Mouse (Mus musculus) midbrain, embryonic 11.5 days (tissue): ENCODE data around the gene Lypd4. TPM values are rescaled to one million over a fixed set of nuclear protein-coding genes. Genes with fewer than 3 reads are reported as not detected.

ENCODE experiments used
- polyA plus RNA-seq: library from polyadenylated mRNA; unstranded; fragments of >200 nt; fragmentation: Nextera tagmentation; extraction: Ambion mirVana; gene quantifications from 2 replicates; pipeline ENCODE4 v1.2.1, GENCODE M21; 2014

Gene Lypd4
- polyA plus RNA-seq, 1 experiment from 2014 or later = not detected

Other genes starting within 250 kb of the Lypd4 start
- gene Lypd3, start 233.4 kb downstream of the Lypd4 start, polyA plus RNA-seq = 0.76 and 0.83 TPM in 2 replicates
- not detected in 2 replicates for gene Tex101, start 193.3 kb downstream of the Lypd4 start, polyA plus RNA-seq
- not detected in 2 replicates for gene BC049730, start 160.7 kb downstream of the Lypd4 start, polyA plus RNA-seq
- gene Gm4763, start 143.0 kb downstream of the Lypd4 start, polyA plus RNA-seq = not detected in 2 replicates
- not detected in 2 replicates for gene Cd177, start 109.6 kb downstream of the Lypd4 start, polyA plus RNA-seq
- gene Ceacam10, start 92.7 kb downstream of the Lypd4 start, polyA plus RNA-seq = not detected in 2 replicates
- gene Gm9844, start 7.7 kb downstream of the Lypd4 start, polyA plus RNA-seq = 19.9 and 20.6 TPM in 2 replicates
- gene Dmrtc2, start 116 bp upstream of the Lypd4 start, polyA plus RNA-seq = not detected in 2 replicates
- 1,753 and 1,929 TPM in 2 replicates for gene Rps19, start 14.4 kb upstream of the Lypd4 start, polyA plus RNA-seq
- 0.12 and 0.14 TPM in 2 replicates for gene Cd79a, start 27.4 kb upstream of the Lypd4 start, polyA plus RNA-seq
- 37.7 and 38.1 TPM in 2 replicates for gene Arhgef1, start 33.0 kb upstream of the Lypd4 start, polyA plus RNA-seq
- gene Gm4881, start 74.6 kb upstream of the Lypd4 start, polyA plus RNA-seq = 2.0 and 2.2 TPM in 2 replicates
- gene Rabac1, start 102.8 kb upstream of the Lypd4 start, polyA plus RNA-seq = 108 and 110 TPM in 2 replicates
- gene Atp1a3, start 136.0 kb upstream of the Lypd4 start, polyA plus RNA-seq = 34.4 and 36.0 TPM in 2 replicates
- gene Grik5, start 202.4 kb upstream of the Lypd4 start, polyA plus RNA-seq = 8.7 and 9.3 TPM in 2 replicates
- 20.3 and 22.9 TPM in 2 replicates for gene Zfp574, start 202.6 kb upstream of the Lypd4 start, polyA plus RNA-seq